Mouse (Mus musculus): ENCODE measurements at regions not wholly inside any gene's neighbourhood (a gene's known extent, or its start where the extent isn't known, plus 50 kb on each side); places are given as distances from the start of the nearest gene placed in this dataset.
A peak's percentile ranks its signal among the peaks of the same experiment; 100 is the strongest.

- ATAC-seq (replicated peaks in 1 of 2; ENCODE audit: insufficient read depth in 1 of 2, low FRiP score in 2 of 2, low TSS enrichment in 1 of 2, low read depth in 1 of 2, poor library complexity in 2 of 2, severe bottlenecking in 2 of 2), result no peak
These were observed 368.1 kb upstream of the Runx1 start for GRCm38 (mm10) chr16:93193921-93194481.

GRCm38 (mm10) chr16:93193263-93193662, 367.3 kb upstream of the Runx1 start:
- no peak for ATAC-seq (replicated peaks in 1 of 2; ENCODE audit: insufficient read depth in 1 of 2, low FRiP score in 2 of 2, low TSS enrichment in 1 of 2, low read depth in 1 of 2, poor library complexity in 2 of 2, severe bottlenecking in 2 of 2)

GRCm38 (mm10) chr16:93192651-93193173, 366.8 kb upstream of the Runx1 start:
- ATAC-seq (replicated peaks in 1 of 2; ENCODE audit: insufficient read depth in 1 of 2, low FRiP score in 2 of 2, low TSS enrichment in 1 of 2, low read depth in 1 of 2, poor library complexity in 2 of 2, severe bottlenecking in 2 of 2), result no peak

GRCm38 (mm10) chr16:93191174-93191573, 365.2 kb upstream of the Runx1 start:
- no peak for ATAC-seq (replicated peaks in 1 of 2; ENCODE audit: insufficient read depth in 1 of 2, low FRiP score in 2 of 2, low TSS enrichment in 1 of 2, low read depth in 1 of 2, poor library complexity in 2 of 2, severe bottlenecking in 2 of 2)

GRCm38 (mm10) chr16:93190301-93190700, 364.4 kb upstream of the Runx1 start:
- no peak for ATAC-seq (replicated peaks in 1 of 2; ENCODE audit: insufficient read depth in 1 of 2, low FRiP score in 2 of 2, low TSS enrichment in 1 of 2, low read depth in 1 of 2, poor library complexity in 2 of 2, severe bottlenecking in 2 of 2)

- no peak for ATAC-seq (replicated peaks in 1 of 2; ENCODE audit: insufficient read depth in 1 of 2, low FRiP score in 2 of 2, low TSS enrichment in 1 of 2, low read depth in 1 of 2, poor library complexity in 2 of 2, severe bottlenecking in 2 of 2)
These were observed 363.9 kb upstream of the Runx1 start for GRCm38 (mm10) chr16:93189875-93190274.

- no peak for ATAC-seq (replicated peaks in 1 of 2; ENCODE audit: insufficient read depth in 1 of 2, low FRiP score in 2 of 2, low TSS enrichment in 1 of 2, low read depth in 1 of 2, poor library complexity in 2 of 2, severe bottlenecking in 2 of 2)
These were observed 363.5 kb upstream of the Runx1 start for GRCm38 (mm10) chr16:93189412-93189811.

- no peak for ATAC-seq (replicated peaks in 1 of 2; ENCODE audit: insufficient read depth in 1 of 2, low FRiP score in 2 of 2, low TSS enrichment in 1 of 2, low read depth in 1 of 2, poor library complexity in 2 of 2, severe bottlenecking in 2 of 2)
These were observed 360.6 kb upstream of the Runx1 start for GRCm38 (mm10) chr16:93186554-93186953.

- ATAC-seq (replicated peaks in 1 of 2; ENCODE audit: insufficient read depth in 1 of 2, low FRiP score in 2 of 2, low TSS enrichment in 1 of 2, low read depth in 1 of 2, poor library complexity in 2 of 2, severe bottlenecking in 2 of 2), result no peak
These were observed 356.7 kb upstream of the Runx1 start for GRCm38 (mm10) chr16:93182656-93183055.

- ATAC-seq (replicated peaks in 1 of 2; ENCODE audit: insufficient read depth in 1 of 2, low FRiP score in 2 of 2, low TSS enrichment in 1 of 2, low read depth in 1 of 2, poor library complexity in 2 of 2, severe bottlenecking in 2 of 2), result no peak
These were observed 355.5 kb upstream of the Runx1 start for GRCm38 (mm10) chr16:93181497-93181896.

GRCm38 (mm10) chr16:93180213-93180612, 354.3 kb upstream of the Runx1 start:
- peak; percentile 59 to 62 for ATAC-seq (replicated peaks in 1 of 2; ENCODE audit: insufficient read depth in 1 of 2, low FRiP score in 2 of 2, low TSS enrichment in 1 of 2, low read depth in 1 of 2, poor library complexity in 2 of 2, severe bottlenecking in 2 of 2)

- no peak for ATAC-seq (replicated peaks in 1 of 2; ENCODE audit: insufficient read depth in 1 of 2, low FRiP score in 2 of 2, low TSS enrichment in 1 of 2, low read depth in 1 of 2, poor library complexity in 2 of 2, severe bottlenecking in 2 of 2)
These were observed 340.7 kb upstream of the Runx1 start for GRCm38 (mm10) chr16:93166667-93167066.

- ATAC-seq (replicated peaks in 1 of 2; ENCODE audit: insufficient read depth in 1 of 2, low FRiP score in 2 of 2, low TSS enrichment in 1 of 2, low read depth in 1 of 2, poor library complexity in 2 of 2, severe bottlenecking in 2 of 2), result no peak
These were observed 332.7 kb upstream of the Runx1 start for GRCm38 (mm10) chr16:93158526-93159226.

- ATAC-seq (replicated peaks in 1 of 2; ENCODE audit: insufficient read depth in 1 of 2, low FRiP score in 2 of 2, low TSS enrichment in 1 of 2, low read depth in 1 of 2, poor library complexity in 2 of 2, severe bottlenecking in 2 of 2), result no peak
These were observed 327.8 kb upstream of the Runx1 start for GRCm38 (mm10) chr16:93153545-93154329.

- ATAC-seq (replicated peaks in 1 of 2; ENCODE audit: insufficient read depth in 1 of 2, low FRiP score in 2 of 2, low TSS enrichment in 1 of 2, low read depth in 1 of 2, poor library complexity in 2 of 2, severe bottlenecking in 2 of 2), result peak; percentile 61 to 79
These were observed 327.0 kb upstream of the Runx1 start for GRCm38 (mm10) chr16:93152765-93153489.

- no peak for ATAC-seq (replicated peaks in 1 of 2; ENCODE audit: insufficient read depth in 1 of 2, low FRiP score in 2 of 2, low TSS enrichment in 1 of 2, low read depth in 1 of 2, poor library complexity in 2 of 2, severe bottlenecking in 2 of 2)
These were observed 326.1 kb upstream of the Runx1 start for GRCm38 (mm10) chr16:93152057-93152456.

- no peak for ATAC-seq (replicated peaks in 1 of 2; ENCODE audit: insufficient read depth in 1 of 2, low FRiP score in 2 of 2, low TSS enrichment in 1 of 2, low read depth in 1 of 2, poor library complexity in 2 of 2, severe bottlenecking in 2 of 2)
These were observed 325.7 kb upstream of the Runx1 start for GRCm38 (mm10) chr16:93151652-93152051.

GRCm38 (mm10) chr16:93150451-93150850, 324.5 kb upstream of the Runx1 start:
- no peak for ATAC-seq (replicated peaks in 1 of 2; ENCODE audit: insufficient read depth in 1 of 2, low FRiP score in 2 of 2, low TSS enrichment in 1 of 2, low read depth in 1 of 2, poor library complexity in 2 of 2, severe bottlenecking in 2 of 2)

Data from hematopoietic stem cell, adult 5-6 weeks (primary cell).